Mouse (Mus musculus): Measurements from ENCODE around the gene Ormdl2.

DNA sequence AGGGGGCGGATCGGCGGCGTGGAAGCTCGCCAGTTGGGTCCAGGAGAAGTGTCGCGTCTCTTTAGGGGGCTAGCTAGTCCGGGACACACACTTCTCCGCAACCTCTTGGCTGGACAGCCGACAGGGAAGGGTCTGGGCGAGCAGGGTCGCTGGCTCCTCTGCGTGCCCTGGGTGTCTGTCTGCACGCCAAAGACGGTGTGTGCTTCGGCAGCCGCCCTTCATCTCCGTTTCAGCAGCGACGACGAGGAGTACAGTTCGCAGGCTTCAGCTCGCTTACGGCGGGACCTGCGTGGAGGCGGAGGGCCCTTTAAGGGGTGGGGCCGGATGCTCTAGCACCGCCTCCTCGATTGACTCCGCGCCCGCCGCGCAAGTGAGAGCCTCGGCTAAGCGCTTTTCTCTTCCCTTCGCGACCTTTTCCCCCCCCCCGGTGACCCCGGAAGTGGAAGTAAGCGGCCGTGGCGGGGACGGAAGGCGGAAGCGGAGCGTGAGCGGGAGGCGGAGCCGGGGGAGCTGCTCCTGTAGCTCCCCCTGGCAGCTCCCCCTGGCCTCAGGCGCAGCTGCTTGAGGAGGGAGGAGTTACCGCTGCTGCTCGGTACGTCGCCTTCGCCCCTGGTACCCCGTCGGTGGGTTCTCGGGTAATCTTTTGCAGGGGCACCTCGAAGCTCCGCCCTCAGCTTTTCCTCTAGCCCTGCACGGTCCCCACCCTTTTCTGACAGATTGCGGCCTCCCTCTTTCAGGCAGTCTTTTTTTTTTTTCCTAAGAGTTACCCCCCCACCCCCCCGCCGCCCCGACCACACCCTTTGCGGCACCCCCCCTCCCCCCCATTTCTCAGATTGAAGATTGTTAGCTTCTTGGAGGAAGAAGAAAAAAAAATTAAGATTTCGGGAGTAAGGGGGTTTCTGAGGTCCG, 16.1 kb downstream of the Ormdl2 start:
- peak; percentile 65; the same call in 1 of the 2 replicates for TF ChIP-seq POLR2A (IDR thresholded peaks at IDR 0.05; ENCODE audit: borderline replicate concordance, control insufficient read depth, low read depth, low read length)
- no peak for TF ChIP-seq CTCF (IDR thresholded peaks at IDR 0.05; ENCODE audit: control insufficient read depth, insufficient read depth, low read length)

Measured in bone marrow, adult 2 months (tissue).